Mouse (Mus musculus) fibroblast of lung, adult 2 months (primary cell): ENCODE data around the gene Slc35f3.
A peak's percentile ranks its signal among the peaks of the same experiment; 100 is the strongest.

Source experiments
- DNase-seq: peaks from one replicate; pipeline ENCODE4 v3.0.0-alpha.2; 2011; ENCODE audit warnings: low read depth

The Slc35f3 gene

DNA sequence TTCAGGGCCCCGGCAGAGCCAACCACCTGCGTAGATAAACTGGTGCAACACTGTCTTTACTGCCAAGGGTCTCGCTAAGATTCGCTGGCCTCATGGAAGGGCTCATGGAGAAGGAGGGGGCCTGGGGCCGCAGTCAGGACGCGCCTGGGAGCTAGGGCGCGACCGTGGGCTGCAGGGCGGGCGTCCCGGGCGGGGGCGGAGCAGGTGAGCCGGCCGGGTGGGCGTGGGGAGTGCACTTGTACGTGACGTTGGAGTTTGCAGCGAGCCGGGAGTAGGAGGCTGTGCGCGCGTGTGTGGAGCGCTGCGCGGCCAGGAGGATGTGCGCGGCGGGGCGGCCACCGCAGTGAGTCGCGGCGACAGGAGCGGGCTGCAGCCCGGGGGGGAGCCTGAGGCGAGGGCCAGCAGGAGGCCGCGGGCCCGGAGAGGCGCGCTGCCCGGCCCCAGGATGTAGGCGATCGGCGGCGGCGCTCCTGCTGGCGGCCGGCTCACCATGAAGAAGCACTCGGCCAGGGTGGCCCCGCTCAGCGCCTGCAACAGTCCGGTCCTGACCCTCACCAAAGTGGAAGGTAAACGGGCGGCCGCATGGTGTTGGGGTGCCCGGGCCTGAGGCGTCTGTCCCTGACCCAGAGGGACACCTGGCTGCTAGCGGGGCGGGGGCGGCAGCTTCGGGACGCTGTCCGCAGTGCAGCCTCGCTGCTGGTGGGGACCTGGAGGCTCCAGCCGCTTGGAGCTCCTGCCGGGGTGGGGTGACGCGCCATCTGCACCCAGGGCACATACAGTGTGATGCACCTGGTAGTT is at the start of gene Slc35f3:
Slc35f3 (plus strand) TSS at position 263 of the 798 bp plus-strand sequence.
- no peak for DNase-seq

GRCm38 (mm10) chr8:126250486-126250885 is 47.9 kb upstream of the Slc35f3 start:
- no peak for DNase-seq

GRCm38 (mm10) chr8:126256585-126257391 is 41.6 kb upstream of the Slc35f3 start:
- DNase-seq = no peak

DNA sequence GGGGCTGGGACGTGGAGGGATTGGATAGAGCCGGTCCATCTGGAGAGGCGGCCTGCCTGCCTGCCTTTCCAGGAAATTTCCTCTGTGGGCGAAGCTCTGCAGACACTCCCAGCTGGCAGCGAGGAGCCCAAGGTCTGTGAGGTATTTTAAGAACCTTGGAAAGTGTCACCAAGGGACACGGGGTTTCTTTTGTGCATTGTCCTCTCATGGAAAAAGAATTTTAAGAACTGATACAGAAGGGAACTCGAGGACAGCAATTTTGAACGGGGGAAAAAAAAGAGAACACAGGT is 41.0 kb upstream of the Slc35f3 start:
- DNase-seq = no peak

DNA sequence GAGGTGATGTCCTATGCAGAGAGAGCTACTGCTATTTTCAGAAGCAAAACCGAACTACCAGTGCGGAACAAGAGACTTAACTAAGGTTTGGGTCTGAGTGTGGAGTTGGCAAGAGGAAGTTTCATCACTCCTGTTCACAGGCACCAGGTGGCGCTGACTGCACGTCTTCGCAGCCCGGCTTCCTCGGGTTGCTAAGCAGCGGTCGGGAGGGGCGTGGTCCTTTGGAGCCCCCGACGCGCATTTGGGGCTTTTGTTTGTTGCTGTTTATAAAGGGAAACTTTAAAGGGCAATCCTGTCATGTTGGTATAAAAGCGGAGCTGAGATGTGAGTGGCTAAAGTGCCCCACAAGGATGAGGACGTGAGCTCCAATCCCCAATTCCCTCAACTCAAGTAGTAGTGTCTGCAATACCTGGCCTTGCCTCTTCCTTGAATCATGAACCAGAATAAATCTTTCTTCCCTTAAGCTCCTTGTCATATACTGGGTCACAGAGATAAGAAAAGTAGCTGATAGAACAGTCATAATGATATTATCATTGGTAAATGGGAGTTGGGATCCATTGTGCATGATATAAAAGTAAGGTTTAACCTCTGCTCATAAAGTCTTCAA is 40.1 kb upstream of the Slc35f3 start:
- DNase-seq = peak; percentile 3

GRCm38 (mm10) chr8:126265186-126265585 is 33.2 kb upstream of the Slc35f3 start:
- DNase-seq = no peak

DNA sequence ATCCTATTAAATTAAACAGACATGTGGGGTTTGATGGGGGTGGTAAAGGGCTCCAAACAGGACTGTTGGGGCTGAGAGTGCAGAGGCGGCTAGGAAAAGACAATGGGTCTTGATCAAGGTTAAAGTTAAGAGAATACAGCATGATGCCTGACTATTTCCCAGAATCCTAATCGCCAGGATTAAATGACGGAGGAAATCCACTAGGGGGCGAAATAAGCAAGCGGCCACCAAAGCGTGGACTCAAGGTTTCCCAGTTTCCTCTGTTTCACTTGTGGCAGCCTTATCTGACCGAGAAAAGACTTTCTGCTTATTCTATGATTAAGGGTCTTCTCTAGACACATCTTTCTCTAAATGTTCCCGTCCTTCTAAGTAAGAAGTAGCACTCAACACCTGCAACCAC is 31.2 kb upstream of the Slc35f3 start:
- no peak for DNase-seq

GRCm38 (mm10) chr8:126269733-126270132 is 28.6 kb upstream of the Slc35f3 start:
- no peak for DNase-seq

GRCm38 (mm10) chr8:126272445-126272844 is 25.9 kb upstream of the Slc35f3 start:
- no peak for DNase-seq

DNA sequence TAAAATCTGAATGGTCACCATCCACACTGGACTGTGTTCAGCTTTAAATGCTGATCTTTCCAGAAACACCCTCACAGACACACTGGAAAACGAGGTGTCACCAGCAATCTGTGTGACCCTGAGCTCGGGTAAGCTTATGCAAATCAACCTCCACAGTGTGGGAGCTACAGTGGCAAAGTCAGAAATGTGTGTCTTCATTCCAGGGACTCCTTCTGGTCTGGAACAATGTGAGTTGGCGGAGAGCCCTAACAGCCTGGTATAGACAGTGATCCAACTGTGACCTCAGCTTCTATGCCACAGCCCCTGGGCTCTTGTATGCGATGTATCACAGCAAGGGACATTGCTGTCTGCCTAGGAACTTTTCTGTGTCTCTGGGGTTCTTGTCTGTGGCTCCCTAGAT is 25.3 kb upstream of the Slc35f3 start:
- no peak for DNase-seq

GRCm38 (mm10) chr8:126274866-126275360 is 23.4 kb upstream of the Slc35f3 start:
- DNase-seq = no peak

DNA sequence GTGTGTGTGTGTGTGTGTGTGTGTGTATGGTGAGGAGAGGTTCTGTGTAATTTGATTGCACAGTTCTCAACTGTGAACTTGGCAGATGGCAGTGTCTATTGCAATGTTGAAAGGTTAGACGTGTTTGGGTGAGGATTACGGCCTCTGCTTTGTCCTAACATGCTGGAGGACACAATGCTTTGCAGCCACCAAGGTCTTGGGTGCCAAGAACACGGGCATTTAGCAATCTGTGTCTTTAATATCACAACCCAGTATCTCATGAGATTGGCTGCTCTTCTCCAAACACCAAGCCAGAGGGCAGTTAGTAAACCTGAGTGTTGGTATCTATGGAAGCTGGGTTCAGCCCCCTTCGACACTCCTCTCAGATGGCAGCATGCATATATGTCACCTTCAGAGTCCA is 22.5 kb upstream of the Slc35f3 start:
- no peak for DNase-seq

DNA sequence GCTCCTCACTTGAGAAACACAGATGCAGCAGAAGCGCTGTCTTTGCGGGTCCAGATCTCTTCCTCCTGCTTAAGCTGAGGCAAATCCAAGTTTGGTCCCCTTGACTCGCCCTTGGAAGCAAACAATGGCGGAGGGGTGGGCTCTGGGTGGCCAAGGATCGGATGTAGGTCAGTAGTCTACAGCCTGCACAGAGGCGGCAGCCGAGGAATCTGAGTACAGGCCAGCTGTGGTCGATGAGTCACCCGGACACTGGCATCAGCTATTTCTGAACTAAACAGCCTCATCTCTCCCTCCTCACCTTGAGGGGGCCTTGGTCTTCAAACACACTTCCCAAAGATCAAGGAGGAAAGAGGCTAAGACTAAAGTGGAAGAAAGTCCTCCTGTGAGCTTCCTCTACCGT is 6.4 kb upstream of the Slc35f3 start:
- no peak for DNase-seq

DNA sequence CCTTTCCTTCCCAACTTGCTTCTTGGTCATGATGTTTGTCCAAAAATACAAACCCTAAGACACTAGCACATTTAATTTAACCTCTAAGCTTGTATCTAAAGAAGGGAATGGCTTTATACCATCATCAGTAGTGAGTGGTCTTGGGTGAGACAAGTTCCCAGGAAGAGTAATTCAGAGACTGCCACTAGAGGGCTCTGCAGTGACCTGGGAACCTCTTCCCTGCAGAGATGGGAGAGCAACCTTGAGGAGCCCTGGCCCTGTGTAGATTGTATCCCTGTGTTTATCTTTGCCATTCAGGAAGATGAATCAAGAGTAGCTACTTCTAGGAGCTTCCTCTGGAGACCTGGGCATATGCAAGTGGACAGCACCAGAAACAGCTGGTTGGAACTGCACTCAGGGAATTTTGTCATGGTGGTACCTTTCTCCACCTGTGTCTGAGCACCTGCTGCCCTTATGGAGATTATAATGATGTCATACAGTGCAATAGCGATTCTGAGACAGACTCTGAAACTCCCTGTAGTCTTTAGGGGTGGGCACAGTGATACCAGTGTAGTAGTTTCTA is 993 bp upstream of the Slc35f3 start:
- no peak for DNase-seq

DNA sequence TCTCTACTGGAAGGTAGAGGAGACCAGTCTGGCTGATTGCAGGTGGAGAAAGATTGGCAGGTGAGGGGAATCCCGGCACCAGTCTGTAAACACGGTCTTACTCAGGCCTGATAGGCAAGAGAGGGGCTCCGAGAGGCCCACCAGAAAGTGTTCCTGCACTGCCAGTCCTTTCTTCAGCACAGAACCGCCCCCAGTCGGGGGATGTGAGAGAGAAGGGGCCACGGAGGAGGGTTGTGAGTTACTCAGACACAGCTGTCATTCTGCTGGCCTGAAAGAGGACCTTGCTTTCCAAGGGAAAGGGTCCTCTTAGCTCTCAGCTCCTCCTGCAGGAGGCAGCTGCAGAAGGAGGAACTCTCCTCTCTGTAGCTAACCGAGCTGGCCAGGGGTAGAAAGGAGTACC is 975 bp downstream of the Slc35f3 start:
- DNase-seq = no peak

- DNase-seq = no peak
Measured at GRCm38 (mm10) chr8:126300350-126300749, 2.0 kb downstream of the Slc35f3 start.

GRCm38 (mm10) chr8:126301580-126301979 is 3.2 kb downstream of the Slc35f3 start:
- no peak for DNase-seq

GRCm38 (mm10) chr8:126307164-126307563 is 8.8 kb downstream of the Slc35f3 start:
- DNase-seq = no peak

- DNase-seq = no peak
Measured at GRCm38 (mm10) chr8:126309015-126309414, 10.7 kb downstream of the Slc35f3 start.

GRCm38 (mm10) chr8:126324931-126325330 is 26.6 kb downstream of the Slc35f3 start:
- DNase-seq = no peak

- no peak for DNase-seq
Measured at GRCm38 (mm10) chr8:126326136-126326535, 27.8 kb downstream of the Slc35f3 start.

DNA sequence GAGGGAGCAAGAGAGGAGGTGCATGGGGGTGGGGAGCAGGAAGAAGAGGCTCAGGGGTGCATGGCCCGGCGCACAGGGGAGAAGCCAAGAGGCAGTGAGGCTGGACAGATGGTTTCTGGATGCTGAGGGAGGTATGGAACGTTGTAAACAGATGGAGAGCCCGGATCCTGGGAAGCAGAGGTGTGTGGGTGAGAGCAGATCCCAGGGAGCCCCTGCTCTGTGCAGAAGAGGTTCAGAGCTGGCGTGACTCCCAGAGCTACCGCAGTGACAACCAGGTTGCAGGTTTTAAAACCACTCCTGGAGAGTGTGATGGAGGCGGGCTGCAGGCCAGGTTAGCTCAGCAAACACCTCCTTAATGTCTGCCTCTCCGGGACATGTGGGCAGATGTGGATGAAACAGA is 28.4 kb downstream of the Slc35f3 start:
- DNase-seq = no peak

- DNase-seq = no peak
Measured at GRCm38 (mm10) chr8:126327786-126328185, 29.4 kb downstream of the Slc35f3 start.
